Mouse (Mus musculus): ENCODE data around the gene Wdr20. TPM values are rescaled to one million over a fixed set of nuclear protein-coding genes. Genes with fewer than 3 reads are reported as not detected.

The Wdr20 gene
- polyA plus RNA-seq, 1 experiment from 2014 or later = 30.9 TPM

DNA sequence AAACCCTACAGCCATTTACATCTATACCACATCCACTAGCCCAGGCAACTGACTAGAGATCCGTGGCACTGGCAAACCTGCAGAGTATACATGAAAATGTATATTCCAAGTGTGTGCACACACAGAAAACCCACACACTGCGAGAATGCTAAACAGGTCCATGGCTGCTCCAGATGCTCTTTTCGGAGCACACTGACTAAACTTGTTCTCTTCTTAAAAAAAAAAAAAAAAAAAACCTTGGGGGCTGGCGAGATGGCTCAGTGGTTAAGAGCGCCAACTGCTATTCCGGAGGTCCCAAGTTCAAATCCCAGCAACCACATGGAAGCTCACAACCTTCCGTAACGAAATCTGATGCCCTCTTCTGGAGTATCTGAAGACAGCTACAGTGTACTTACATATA lies 100.1 kb downstream of the Wdr20 start:
- Histone ChIP-seq H3K4me2 (ENCODE audit: low read length) (no peak overlapping the region), H3K9ac (replicated peaks; ENCODE audit: low read depth, low read length) (no peak overlapping the region), H3K36me3 (ENCODE audit: control insufficient read depth, insufficient read depth) (no peaks in the 10 kb centered on the region), H3K27me3 (replicated peaks; ENCODE audit: control insufficient read depth, insufficient read depth, low read length) (no peaks in the 10 kb centered on the region), H3K4me1 (replicated peaks; ENCODE audit: control insufficient read depth, insufficient read depth, low read length) (peaks cover 14% of the 10 kb centered on the region), H3K27ac (ENCODE audit: low read length) (0 out of 2 replicates have a peak overlapping the region, but pooled peaks have one; percentile 46), H3K4me3 (replicated peaks; ENCODE audit: low read length) (no peak overlapping the region), H3K9me3 (ENCODE audit: control insufficient read depth, low read length) (no peaks in the 10 kb centered on the region)
- ATAC-seq = no peak
- WGBS = 63% methylated on average over 8 of the region's 8 CpGs

DNA sequence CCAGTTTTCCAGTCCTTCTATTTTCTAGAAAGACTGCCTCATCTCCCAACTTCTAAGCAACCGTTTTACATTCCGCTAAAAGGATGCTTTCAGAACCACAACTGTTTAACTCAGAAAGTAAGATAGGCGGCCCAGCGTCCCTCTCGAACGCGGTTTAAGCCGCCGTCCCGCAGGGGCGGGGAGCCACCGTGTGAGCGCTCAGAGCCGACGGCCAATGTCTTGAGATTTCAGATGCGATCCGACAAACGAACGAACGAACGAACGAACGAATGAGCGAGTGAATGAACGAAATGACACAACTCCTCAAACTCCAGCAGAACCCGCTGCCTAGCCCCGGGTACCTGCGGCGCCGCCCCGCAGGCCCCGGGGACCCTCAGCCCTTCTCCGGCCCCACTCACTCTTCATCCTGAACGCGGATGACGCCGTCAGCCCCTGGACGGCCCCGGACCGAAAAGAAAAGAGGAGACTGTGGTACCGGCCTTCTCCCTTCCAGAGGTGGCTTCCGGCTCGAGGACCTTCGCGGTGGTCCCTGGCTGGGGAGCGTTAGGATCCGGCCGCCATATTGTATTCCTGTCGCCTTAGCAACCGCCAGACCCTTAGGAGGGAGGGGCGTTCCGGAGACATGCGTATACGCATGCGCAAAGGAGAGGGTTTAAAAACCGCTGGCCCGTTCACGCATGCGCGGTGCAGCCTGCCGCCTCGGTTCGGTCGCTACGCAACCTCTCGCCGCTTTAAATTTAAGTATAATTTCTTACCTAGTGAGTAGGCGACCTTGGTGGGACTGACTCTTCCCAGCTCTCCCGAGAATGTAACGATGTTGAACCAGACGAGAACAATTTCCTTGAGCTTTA lies 102.8 kb downstream of the Wdr20 start, which contains the start of gene Mok:
Gene Mok, minus strand, starts transcription at position 592 of the 851 bp plus-strand sequence.
- under 1% methylated on average over 71 of the region's 71 CpGs for WGBS
- Histone ChIP-seq H3K4me1 (replicated peaks; ENCODE audit: control insufficient read depth, insufficient read depth, low read length) (peaks cover 31% of the 10 kb centered on the region), H3K4me2 (ENCODE audit: low read length) (peak within 1 kb of the TSS; percentile 83), H3K9me3 (ENCODE audit: control insufficient read depth, low read length) (no peaks in the 10 kb centered on the region), H3K4me3 (replicated peaks; ENCODE audit: low read length) (peak within 1 kb of the TSS; percentile 66), H3K27ac (ENCODE audit: low read length) (peak within 1 kb of the TSS; percentile 54; the same call in 1 of the 2 replicates), H3K9ac (replicated peaks; ENCODE audit: low read depth, low read length) (peak within 1 kb of the TSS; percentile 64), H3K27me3 (replicated peaks; ENCODE audit: control insufficient read depth, insufficient read depth, low read length) (peaks cover 7% of the 10 kb centered on the region; the same call in 1 of the 2 replicates), H3K36me3 (ENCODE audit: control insufficient read depth, insufficient read depth) (no peaks in the 10 kb centered on the region)
- peak; percentile 80 for ATAC-seq

DNA sequence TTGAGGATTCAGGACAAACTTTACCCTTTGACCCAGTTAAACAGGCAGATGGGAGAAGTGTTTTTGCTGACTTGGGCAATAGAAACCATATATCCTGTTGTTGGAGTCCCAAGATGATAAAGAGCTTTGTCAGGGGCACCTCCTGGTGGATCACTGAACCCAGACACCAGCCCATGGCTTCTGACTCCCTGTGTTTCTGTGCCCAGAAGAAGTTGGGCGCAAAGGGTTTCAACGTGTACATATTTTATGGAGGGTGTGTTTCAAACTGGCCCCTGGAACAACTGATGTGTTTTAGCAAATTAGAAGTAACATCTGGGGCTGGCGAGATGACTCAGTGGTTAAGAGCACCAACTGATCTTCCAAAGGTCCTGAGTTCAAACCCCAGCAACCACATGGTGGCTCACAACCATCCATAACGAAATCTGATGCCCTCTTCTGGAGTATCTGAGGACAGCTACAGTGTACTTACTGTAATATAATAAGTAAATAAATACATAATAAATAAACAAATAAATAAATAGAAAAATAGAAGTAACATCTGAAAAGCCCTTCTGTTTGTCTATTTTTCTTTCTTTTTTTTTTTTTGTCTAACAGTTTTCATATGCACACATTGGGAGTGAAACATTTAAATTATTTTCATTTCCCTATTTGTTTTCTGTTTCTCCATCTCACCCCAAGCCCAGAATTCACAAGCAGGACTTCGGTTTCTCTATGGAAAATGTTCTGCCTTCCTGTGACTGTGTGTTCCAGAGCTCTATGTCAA lies 104.2 kb downstream of the Wdr20 start:
- H3K36me3 ChIP-seq (ENCODE audit: control insufficient read depth, insufficient read depth) = no peaks in the 10 kb centered on the region
- ATAC-seq = no peak
- no peak overlapping the region for H3K4me2 ChIP-seq (ENCODE audit: low read length)
- WGBS = 70% methylated on average over 5 of the region's 5 CpGs
- peaks cover 36% of the 10 kb centered on the region for H3K4me1 ChIP-seq (replicated peaks; ENCODE audit: control insufficient read depth, insufficient read depth, low read length)
- no peaks in the 10 kb centered on the region for H3K9me3 ChIP-seq (ENCODE audit: control insufficient read depth, low read length)
- H3K9ac ChIP-seq (replicated peaks; ENCODE audit: low read depth, low read length) = no peak overlapping the region
- no peak overlapping the region for H3K27ac ChIP-seq (ENCODE audit: low read length)
- no peak overlapping the region for H3K4me3 ChIP-seq (replicated peaks; ENCODE audit: low read length)
- peaks cover 14% of the 10 kb centered on the region for H3K27me3 ChIP-seq (replicated peaks; ENCODE audit: control insufficient read depth, insufficient read depth, low read length)

GRCm38 (mm10) chr12:110843194-110844048 lies 105.7 kb downstream of the Wdr20 start:
- Histone ChIP-seq H3K9me3 (ENCODE audit: control insufficient read depth, low read length) (no peaks in the 10 kb centered on the region), H3K36me3 (ENCODE audit: control insufficient read depth, insufficient read depth) (no peaks in the 10 kb centered on the region), H3K27me3 (replicated peaks; ENCODE audit: control insufficient read depth, insufficient read depth, low read length) (peaks cover 14% of the 10 kb centered on the region), H3K27ac (ENCODE audit: low read length) (no peak overlapping the region), H3K4me1 (replicated peaks; ENCODE audit: control insufficient read depth, insufficient read depth, low read length) (peaks cover 31% of the 10 kb centered on the region), H3K4me3 (replicated peaks; ENCODE audit: low read length) (peak overlapping the region; percentile 46), H3K4me2 (ENCODE audit: low read length) (peak overlapping the region; percentile 58), H3K9ac (replicated peaks; ENCODE audit: low read depth, low read length) (peak overlapping the region; percentile 55; the same call in 1 of the 2 replicates)
- WGBS = 16% methylated on average over 32 of the region's 32 CpGs
- peak; percentile 43; the same call in 1 of the 2 replicates for ATAC-seq

DNA sequence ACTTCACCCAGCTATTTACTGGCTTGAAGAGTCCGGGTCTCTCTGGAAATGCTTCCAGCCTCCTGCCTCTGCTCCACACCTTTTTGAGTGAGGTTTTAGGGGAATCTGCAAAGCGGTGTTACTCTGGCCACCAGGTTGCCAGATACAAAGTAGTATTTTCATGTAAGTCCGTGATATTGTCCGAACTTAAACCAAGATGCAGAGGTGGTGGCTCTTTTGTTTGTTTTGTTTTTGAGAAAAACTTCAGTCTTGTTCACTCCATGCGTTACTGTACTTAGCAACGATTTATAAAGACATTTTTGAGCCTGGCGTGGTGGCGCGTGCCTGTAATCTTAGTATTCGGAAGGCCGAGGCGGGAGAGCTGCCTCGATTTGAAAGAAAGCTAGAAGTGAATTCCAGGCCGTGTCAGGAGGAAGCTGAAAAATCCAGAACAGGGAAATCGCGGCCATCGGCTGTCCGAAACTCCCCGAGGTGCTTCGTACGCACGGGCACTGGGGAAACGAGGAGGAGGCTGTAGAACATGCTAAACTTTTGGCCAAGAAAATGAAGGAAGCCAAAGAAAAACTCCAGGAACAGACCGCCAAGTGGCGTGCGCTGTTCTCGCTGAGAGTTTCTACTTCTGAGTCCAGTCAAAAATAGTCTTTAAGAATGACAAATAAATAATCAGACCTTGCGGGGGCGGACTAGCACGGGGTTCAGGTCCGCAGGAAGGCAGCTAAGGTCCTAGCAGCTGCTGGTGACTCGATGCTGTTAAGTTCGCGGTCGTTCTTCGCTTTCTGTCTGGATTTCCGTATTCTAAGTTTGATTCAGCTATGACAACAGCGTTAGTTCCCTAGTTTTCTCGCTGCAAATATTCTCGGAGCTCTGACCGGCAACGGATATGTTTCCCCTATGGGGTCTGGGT lies 106.7 kb downstream of the Wdr20 start:
- WGBS = 1% methylated on average over 42 of the region's 42 CpGs
- no peak overlapping the region for H3K27ac ChIP-seq (ENCODE audit: low read length)
- H3K4me3 ChIP-seq (replicated peaks; ENCODE audit: low read length) = peak overlapping the region; percentile 46

GRCm38 (mm10) chr12:110845131-110845880 lies 107.6 kb downstream of the Wdr20 start:
- ATAC-seq = peak; percentile 73
- Histone ChIP-seq H3K4me1 (replicated peaks; ENCODE audit: control insufficient read depth, insufficient read depth, low read length) (peaks cover 23% of the 10 kb centered on the region), H3K27ac (ENCODE audit: low read length) (no peak overlapping the region), H3K36me3 (ENCODE audit: control insufficient read depth, insufficient read depth) (no peaks in the 10 kb centered on the region), H3K9me3 (ENCODE audit: control insufficient read depth, low read length) (no peaks in the 10 kb centered on the region), H3K4me2 (ENCODE audit: low read length) (peak overlapping the region; percentile 58), H3K4me3 (replicated peaks; ENCODE audit: low read length) (peak overlapping the region; percentile 46), H3K9ac (replicated peaks; ENCODE audit: low read depth, low read length) (peak overlapping the region; percentile 0), H3K27me3 (replicated peaks; ENCODE audit: control insufficient read depth, insufficient read depth, low read length) (peaks cover 14% of the 10 kb centered on the region)
- under 1% methylated on average over 36 of the region's 36 CpGs for WGBS

More for the DNA sequence above, 106.7 kb downstream of the Wdr20 start:
- Histone ChIP-seq H3K9me3 (ENCODE audit: control insufficient read depth, low read length) (no peaks in the 10 kb centered on the region), H3K4me1 (replicated peaks; ENCODE audit: control insufficient read depth, insufficient read depth, low read length) (peaks cover 31% of the 10 kb centered on the region), H3K27me3 (replicated peaks; ENCODE audit: control insufficient read depth, insufficient read depth, low read length) (peaks cover 14% of the 10 kb centered on the region), H3K4me2 (ENCODE audit: low read length) (peak overlapping the region; percentile 58), H3K9ac (replicated peaks; ENCODE audit: low read depth, low read length) (peak overlapping the region; percentile 55), H3K36me3 (ENCODE audit: control insufficient read depth, insufficient read depth) (no peaks in the 10 kb centered on the region)
- no peak for ATAC-seq

- Histone ChIP-seq H3K4me1 (replicated peaks; ENCODE audit: control insufficient read depth, insufficient read depth, low read length) (peaks cover 31% of the 10 kb centered on the region), H3K4me2 (ENCODE audit: low read length) (peak overlapping the region; percentile 58; the same call in 1 of the 2 replicates), H3K9ac (replicated peaks; ENCODE audit: low read depth, low read length) (no peak overlapping the region), H3K9me3 (ENCODE audit: control insufficient read depth, low read length) (no peaks in the 10 kb centered on the region), H3K36me3 (ENCODE audit: control insufficient read depth, insufficient read depth) (no peaks in the 10 kb centered on the region), H3K4me3 (replicated peaks; ENCODE audit: low read length) (peak overlapping the region; percentile 46), H3K27me3 (replicated peaks; ENCODE audit: control insufficient read depth, insufficient read depth, low read length) (peaks cover 14% of the 10 kb centered on the region), H3K27ac (ENCODE audit: low read length) (no peak overlapping the region)
- ATAC-seq = no peak
- 66% methylated on average over 6 of the region's 6 CpGs for WGBS
Observed at GRCm38 (mm10) chr12:110846191-110846765, 108.5 kb downstream of the Wdr20 start.

Measured in forebrain, embryonic 16.5 days (tissue).